In the genomic region with DNA sequence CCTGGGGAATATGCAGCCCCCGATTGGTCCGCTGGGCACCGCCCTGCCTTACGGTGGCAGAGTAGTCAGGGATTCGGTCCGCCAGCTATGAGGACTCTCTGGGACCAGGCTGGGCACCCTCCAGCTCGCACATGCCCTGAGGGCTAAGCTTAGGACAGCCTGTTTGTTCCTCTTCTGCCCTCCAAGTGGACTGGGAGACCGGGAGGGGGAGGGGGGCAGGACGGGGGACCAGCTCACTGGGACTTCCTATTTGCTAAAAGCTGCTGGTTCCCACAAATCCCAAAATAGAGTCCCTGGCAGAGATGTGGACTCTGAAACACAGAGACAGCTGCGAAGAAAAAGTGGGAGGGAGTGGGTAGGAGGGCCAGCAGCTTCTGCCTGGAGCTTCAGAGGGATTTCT, we compare ENCODE assay signal across 7 mouse cellular contexts.
DNase-seq lines count a peak whose midpoint lies in the region; ATAC-seq and TF ChIP-seq lines count a peak whose summit lies in the region.

No protein-coding gene starts in this region.

- peak overlapping the region; percentile 44; the same call in 1 of the 2 replicates for H3K27ac ChIP-seq in kidney, postnatal 0 days
- no peak overlapping the region for H3K27ac ChIP-seq in neural tube, embryonic 15.5 days (replicated peaks)

- no peak overlapping the region for H3K9ac ChIP-seq in kidney, postnatal 0 days (ENCODE audit: low read depth, low read length)
- H3K9ac ChIP-seq in neural tube, embryonic 15.5 days (replicated peaks), result no peak overlapping the region

- 65% methylated on average over 10 of the region's 10 CpGs for WGBS in kidney, postnatal 0 days
- 76% methylated on average over 10 of the region's 10 CpGs for WGBS in neural tube, embryonic 15.5 days

- H3K4me1 ChIP-seq in kidney, postnatal 0 days (replicated peaks; ENCODE audit: insufficient read depth, low read length), result no peaks in the 10 kb centered on the region
- no peaks in the 10 kb centered on the region for H3K4me1 ChIP-seq in neural tube, embryonic 15.5 days

- peak; percentile 7 for DNase-seq in brain, embryonic 14.5 days (ENCODE audit: low read depth)
- peak; percentile 60 to 82 for DNase-seq in frontal cortex, adult 2 months (ENCODE audit: extremely low spot score in 1 of 2, low spot score in 1 of 2)
- no peak for DNase-seq in kidney, postnatal 0 days (ENCODE audit: low spot score)
- DNase-seq in left cerebral cortex, postnatal 4 days, result peak; percentile 43
- DNase-seq in spleen, postnatal 10 days (ENCODE audit: low spot score in 2 of 2), result no peak
- no peak for DNase-seq in spleen, adult 12 weeks (ENCODE audit: low spot score)

- H3K9me3 ChIP-seq in kidney, postnatal 0 days (replicated peaks; ENCODE audit: low read length), result no peaks in the 10 kb centered on the region
- H3K9me3 ChIP-seq in neural tube, embryonic 15.5 days (replicated peaks), result no peaks in the 10 kb centered on the region

- H3K4me2 ChIP-seq in kidney, postnatal 0 days (ENCODE audit: low read length), result no peak overlapping the region
- no peak overlapping the region for H3K4me2 ChIP-seq in neural tube, embryonic 15.5 days

- ATAC-seq in kidney, postnatal 0 days (replicated peaks; ENCODE audit: low FRiP score, low read depth), result no peak; the same call in 1 of the 2 replicates
- no peak for ATAC-seq in neural tube, embryonic 15.5 days (ENCODE audit: low FRiP score)

- no peaks in the 10 kb centered on the region for H3K36me3 ChIP-seq in kidney, postnatal 0 days (ENCODE audit: insufficient read depth, low read length)
- H3K36me3 ChIP-seq in neural tube, embryonic 15.5 days, result no peaks in the 10 kb centered on the region

- no peaks in the 10 kb centered on the region for H3K27me3 ChIP-seq in kidney, postnatal 0 days (ENCODE audit: insufficient read depth, low read length)
- H3K27me3 ChIP-seq in neural tube, embryonic 15.5 days (replicated peaks), result no peaks in the 10 kb centered on the region

- TF ChIP-seq CTCF in brain, embryonic 14.5 days (IDR thresholded peaks at IDR 0.05; ENCODE audit: borderline replicate concordance, extremely low read depth, insufficient read depth, insufficient read length), result no peak
- TF ChIP-seq CTCF in kidney, postnatal 0 days (IDR thresholded peaks at IDR 0.05; ENCODE audit: low read depth), result no peak

- no peak for TF ChIP-seq POLR2A in brain, embryonic 14.5 days (IDR thresholded peaks at IDR 0.05; ENCODE audit: borderline replicate concordance, extremely low read depth, insufficient read depth, insufficient read length, poor library complexity, severe bottlenecking)

- no peak overlapping the region for H3K4me3 ChIP-seq in kidney, postnatal 0 days (replicated peaks; ENCODE audit: low read depth, low read length)
- no peak overlapping the region for H3K4me3 ChIP-seq in neural tube, embryonic 15.5 days (replicated peaks)

- intact Hi-C loops in left cerebral cortex, postnatal 4 days (cut with DNase I), result no loop called here

Comparison
In these comparisons a context has a peak if more than half of its experiments do, and no peak if none do; other contexts are left out.
1. DNase-seq: peak in brain, embryonic 14.5 days (single experiment), frontal cortex, adult 2 months (2 of 2) and left cerebral cortex, postnatal 4 days (single experiment); none in kidney, postnatal 0 days (single experiment), spleen, postnatal 10 days (0 of 2) and spleen, adult 12 weeks (single experiment).